Mouse (Mus musculus): ENCODE measurements around the gene Foxd3. TPM values are rescaled to one million over a fixed set of nuclear protein-coding genes. Genes with fewer than 3 reads are reported as not detected.
A peak's percentile ranks its signal among the peaks of the same experiment; 100 is the strongest.

Foxd3 gene
- 0.62 and 0.65 TPM in 2 replicates for polyA plus RNA-seq (2015; fragmentation: Nextera tagmentation; extraction: Ambion mirVana)

DNA sequence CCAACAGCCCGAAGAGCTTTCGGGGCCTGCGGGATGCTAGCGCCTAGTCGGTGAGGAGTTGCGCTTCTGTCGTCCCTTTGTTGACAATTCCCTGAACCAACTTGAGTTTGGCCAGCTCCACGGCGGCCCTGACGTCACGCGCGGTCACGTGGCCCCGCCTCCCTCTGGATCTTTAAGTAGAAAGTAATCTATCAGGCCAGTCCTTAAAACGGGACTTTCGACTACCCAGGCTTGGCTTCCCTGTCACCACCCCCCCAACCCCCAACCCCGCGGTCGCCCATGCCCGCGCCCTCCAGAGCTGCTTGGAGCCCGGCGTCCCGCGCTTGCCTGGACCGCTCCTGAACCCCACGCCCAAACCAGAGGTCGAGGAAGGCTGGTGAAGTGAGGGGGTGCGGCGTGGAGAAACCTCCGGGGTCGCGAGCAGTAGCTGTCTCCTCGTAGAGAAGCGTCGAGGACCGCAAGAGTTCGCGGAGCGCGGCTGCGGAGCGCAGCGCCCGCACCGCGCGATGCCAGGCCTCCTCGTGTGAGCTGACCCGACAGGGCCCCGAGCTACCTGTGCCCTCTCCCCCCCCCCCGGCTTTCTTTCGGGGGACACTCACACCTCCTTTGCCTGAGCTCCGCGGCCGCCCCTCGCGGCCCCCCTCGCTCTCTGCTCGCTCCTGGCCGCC, at the start of gene Foxd3:
Foxd3 (plus strand) TSS at position 363 of the 668 bp plus-strand sequence.
- Histone ChIP-seq H3K27ac (replicated peaks) (0 out of 2 replicates have a peak within 1 kb of the TSS, but pooled peaks have one; percentile 8), H3K9ac (ENCODE audit: low read length) (no peak within 1 kb of the TSS; the same call in 1 of the 2 replicates), H3K36me3 (ENCODE audit: control insufficient read depth, insufficient read depth, low read length) (no peaks in the 10 kb centered on the region), H3K27me3 (ENCODE audit: control insufficient read depth, insufficient read depth, low read length) (peaks cover 34% of the 10 kb centered on the region), H3K9me3 (ENCODE audit: control insufficient read depth, low read length) (no peaks in the 10 kb centered on the region), H3K4me1 (replicated peaks; ENCODE audit: control insufficient read depth, insufficient read depth) (peaks cover 2% of the 10 kb centered on the region; the same call in 1 of the 2 replicates), H3K4me2 (replicated peaks; ENCODE audit: low read depth) (peak within 1 kb of the TSS; percentile 48), H3K4me3 (ENCODE audit: low read depth, low read length) (peak within 1 kb of the TSS; percentile 37)
- TF ChIP-seq EP300 (optimal IDR thresholded peaks at IDR 0.05) (no peak), CTCF (IDR thresholded peaks at IDR 0.05; ENCODE audit: low read depth) (no peak)
- WGBS = 2% methylated on average over 47 of the region's 62 CpGs
- DNase-seq (ENCODE audit: low spot score) (peak; percentile 52), ATAC-seq (ENCODE audit: low FRiP score, low TSS enrichment) (peak; percentile 63; the same call in 1 of the 2 replicates)

GRCm38 (mm10) chr4:99612156-99612555, 43.9 kb upstream of the Foxd3 start:
- H3K27ac ChIP-seq (replicated peaks) = no peak overlapping the region
- no peak overlapping the region for H3K4me3 ChIP-seq (ENCODE audit: low read depth, low read length)
- H3K9me3 ChIP-seq (ENCODE audit: control insufficient read depth, low read length) = no peaks in the 10 kb centered on the region
- WGBS = 83% methylated on average over 10 of the region's 10 CpGs
- H3K4me1 ChIP-seq (replicated peaks; ENCODE audit: control insufficient read depth, insufficient read depth) = no peaks in the 10 kb centered on the region
- no peaks in the 10 kb centered on the region for H3K36me3 ChIP-seq (ENCODE audit: control insufficient read depth, insufficient read depth, low read length)
- DNase-seq (ENCODE audit: low spot score) = no peak
- no peak overlapping the region for H3K4me2 ChIP-seq (replicated peaks; ENCODE audit: low read depth)
- no peak for ATAC-seq (ENCODE audit: low FRiP score, low TSS enrichment)
- TF ChIP-seq EP300 (optimal IDR thresholded peaks at IDR 0.05) (no peak), CTCF (IDR thresholded peaks at IDR 0.05; ENCODE audit: low read depth) (no peak)
- H3K27me3 ChIP-seq (ENCODE audit: control insufficient read depth, insufficient read depth, low read length) = no peaks in the 10 kb centered on the region
- no peak overlapping the region for H3K9ac ChIP-seq (ENCODE audit: low read length)

GRCm38 (mm10) chr4:99612609-99613350, 43.3 kb upstream of the Foxd3 start:
- Histone ChIP-seq H3K27ac (replicated peaks) (no peak overlapping the region), H3K9me3 (ENCODE audit: control insufficient read depth, low read length) (no peaks in the 10 kb centered on the region), H3K9ac (ENCODE audit: low read length) (no peak overlapping the region), H3K4me2 (replicated peaks; ENCODE audit: low read depth) (no peak overlapping the region), H3K4me3 (ENCODE audit: low read depth, low read length) (no peak overlapping the region), H3K4me1 (replicated peaks; ENCODE audit: control insufficient read depth, insufficient read depth) (no peaks in the 10 kb centered on the region), H3K27me3 (ENCODE audit: control insufficient read depth, insufficient read depth, low read length) (no peaks in the 10 kb centered on the region), H3K36me3 (ENCODE audit: control insufficient read depth, insufficient read depth, low read length) (no peaks in the 10 kb centered on the region)
- DNase-seq (ENCODE audit: low spot score) (no peak), ATAC-seq (ENCODE audit: low FRiP score, low TSS enrichment) (no peak)
- TF ChIP-seq EP300 (optimal IDR thresholded peaks at IDR 0.05) = no peak
- TF ChIP-seq CTCF (IDR thresholded peaks at IDR 0.05; ENCODE audit: low read depth) = no peak
- WGBS = 49% methylated on average over 12 of the region's 12 CpGs

- peak overlapping the region; percentile 42; the same call in 1 of the 2 replicates for H3K4me2 ChIP-seq (replicated peaks; ENCODE audit: low read depth)
- no peaks in the 10 kb centered on the region for H3K9me3 ChIP-seq (ENCODE audit: control insufficient read depth, low read length)
- WGBS = 9% methylated on average over 21 of the region's 24 CpGs
- H3K27me3 ChIP-seq (ENCODE audit: control insufficient read depth, insufficient read depth, low read length) = no peaks in the 10 kb centered on the region
- no peak overlapping the region for H3K4me3 ChIP-seq (ENCODE audit: low read depth, low read length)
- TF ChIP-seq EP300 (optimal IDR thresholded peaks at IDR 0.05) = no peak
- TF ChIP-seq CTCF (IDR thresholded peaks at IDR 0.05; ENCODE audit: low read depth) = no peak
- ATAC-seq (ENCODE audit: low FRiP score, low TSS enrichment) (no peak), DNase-seq (ENCODE audit: low spot score) (peak; percentile 41)
- no peak overlapping the region for H3K9ac ChIP-seq (ENCODE audit: low read length)
- no peaks in the 10 kb centered on the region for H3K36me3 ChIP-seq (ENCODE audit: control insufficient read depth, insufficient read depth, low read length)
- no peak overlapping the region for H3K27ac ChIP-seq (replicated peaks)
- H3K4me1 ChIP-seq (replicated peaks; ENCODE audit: control insufficient read depth, insufficient read depth) = no peaks in the 10 kb centered on the region
These were observed 29.9 kb upstream of the Foxd3 start for GRCm38 (mm10) chr4:99626047-99626844.

DNA sequence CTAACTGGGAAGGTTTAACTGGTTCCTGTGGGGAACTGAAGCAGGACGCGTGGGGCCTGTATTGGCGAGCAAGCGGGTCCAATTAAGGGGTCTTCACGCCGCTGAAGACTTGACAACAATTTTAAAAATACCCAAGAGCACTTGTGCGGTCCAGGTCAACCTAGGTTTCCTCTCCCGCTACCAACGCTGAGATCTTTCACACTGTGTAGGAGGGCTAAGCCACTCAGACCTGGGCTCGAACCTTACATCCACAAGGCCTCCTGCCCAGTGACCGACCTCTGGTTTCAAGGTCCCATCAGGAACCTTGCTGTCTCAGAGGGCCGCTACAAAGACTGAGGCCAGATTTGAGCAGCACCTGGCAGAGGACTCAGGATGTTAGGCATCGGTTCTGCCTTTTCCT, 29.0 kb upstream of the Foxd3 start:
- H3K4me1 ChIP-seq (replicated peaks; ENCODE audit: control insufficient read depth, insufficient read depth) = no peaks in the 10 kb centered on the region
- no peak overlapping the region for H3K9ac ChIP-seq (ENCODE audit: low read length)
- ATAC-seq (ENCODE audit: low FRiP score, low TSS enrichment) = no peak
- no peaks in the 10 kb centered on the region for H3K9me3 ChIP-seq (ENCODE audit: control insufficient read depth, low read length)
- no peak overlapping the region for H3K4me3 ChIP-seq (ENCODE audit: low read depth, low read length)
- H3K27me3 ChIP-seq (ENCODE audit: control insufficient read depth, insufficient read depth, low read length) = no peaks in the 10 kb centered on the region
- no peak overlapping the region for H3K4me2 ChIP-seq (replicated peaks; ENCODE audit: low read depth)
- DNase-seq (ENCODE audit: low spot score) = no peak
- 57% methylated on average over 13 of the region's 13 CpGs for WGBS
- no peak for TF ChIP-seq CTCF (IDR thresholded peaks at IDR 0.05; ENCODE audit: low read depth)
- TF ChIP-seq EP300 (optimal IDR thresholded peaks at IDR 0.05) = no peak
- H3K27ac ChIP-seq (replicated peaks) = no peak overlapping the region
- no peaks in the 10 kb centered on the region for H3K36me3 ChIP-seq (ENCODE audit: control insufficient read depth, insufficient read depth, low read length)

All from stomach, postnatal 0 days (tissue).